Mouse (Mus musculus): ENCODE results near the gene Hnrnpab.

Hnrnpab gene

GRCm38 (mm10) chr11:51606447-51607095 lies at the start of gene Hnrnpab:
Gene Hnrnpab (minus strand): TSS chr11:51606847.
- no peak for DNase-seq (ENCODE audit: extremely low read depth, low read depth, low spot score)

GRCm38 (mm10) chr11:51654891-51655290 lies 48.2 kb upstream of the Hnrnpab start:
- DNase-seq (ENCODE audit: extremely low read depth, low read depth, low spot score): no peak

- no peak for DNase-seq (ENCODE audit: extremely low read depth, low read depth, low spot score)
Measured at GRCm38 (mm10) chr11:51653736-51654135, 47.1 kb upstream of the Hnrnpab start.

- DNase-seq (ENCODE audit: extremely low read depth, low read depth, low spot score): no peak
Measured at GRCm38 (mm10) chr11:51652889-51653418, 46.3 kb upstream of the Hnrnpab start.

- no peak for DNase-seq (ENCODE audit: extremely low read depth, low read depth, low spot score)
Measured at GRCm38 (mm10) chr11:51650691-51651515, 44.3 kb upstream of the Hnrnpab start, which contains the start of the genes N4bp3 and D930048N14Rik. Gene N4bp3 (minus strand): TSS chr11:51650842. Gene D930048N14Rik (plus strand): TSS chr11:51650954.

- DNase-seq (ENCODE audit: extremely low read depth, low read depth, low spot score): no peak
Measured at GRCm38 (mm10) chr11:51650261-51650660, 43.6 kb upstream of the Hnrnpab start.

GRCm38 (mm10) chr11:51649889-51650199 lies 43.2 kb upstream of the Hnrnpab start:
- no peak for DNase-seq (ENCODE audit: extremely low read depth, low read depth, low spot score)

- no peak for DNase-seq (ENCODE audit: extremely low read depth, low read depth, low spot score)
Measured at GRCm38 (mm10) chr11:51649111-51649888, 42.7 kb upstream of the Hnrnpab start.

GRCm38 (mm10) chr11:51648566-51648965 lies 41.9 kb upstream of the Hnrnpab start:
- DNase-seq (ENCODE audit: extremely low read depth, low read depth, low spot score): no peak

GRCm38 (mm10) chr11:51646751-51647667 lies 40.4 kb upstream of the Hnrnpab start:
- no peak for DNase-seq (ENCODE audit: extremely low read depth, low read depth, low spot score)

GRCm38 (mm10) chr11:51646245-51646644 lies 39.6 kb upstream of the Hnrnpab start:
- no peak for DNase-seq (ENCODE audit: extremely low read depth, low read depth, low spot score)

- no peak for DNase-seq (ENCODE audit: extremely low read depth, low read depth, low spot score)
Measured at GRCm38 (mm10) chr11:51645293-51645692, 38.6 kb upstream of the Hnrnpab start.

GRCm38 (mm10) chr11:51644217-51644616 lies 37.6 kb upstream of the Hnrnpab start:
- DNase-seq (ENCODE audit: extremely low read depth, low read depth, low spot score): no peak

GRCm38 (mm10) chr11:51643761-51644160 lies 37.1 kb upstream of the Hnrnpab start:
- DNase-seq (ENCODE audit: extremely low read depth, low read depth, low spot score): no peak

- DNase-seq (ENCODE audit: extremely low read depth, low read depth, low spot score): no peak
Measured at GRCm38 (mm10) chr11:51643202-51643601, 36.6 kb upstream of the Hnrnpab start.

- no peak for DNase-seq (ENCODE audit: extremely low read depth, low read depth, low spot score)
Measured at GRCm38 (mm10) chr11:51640748-51641147, 34.1 kb upstream of the Hnrnpab start.

GRCm38 (mm10) chr11:51638497-51638896 lies 31.9 kb upstream of the Hnrnpab start:
- no peak for DNase-seq (ENCODE audit: extremely low read depth, low read depth, low spot score)

GRCm38 (mm10) chr11:51637971-51638414 lies 31.3 kb upstream of the Hnrnpab start:
- no peak for DNase-seq (ENCODE audit: extremely low read depth, low read depth, low spot score)

GRCm38 (mm10) chr11:51636323-51636684 lies 29.7 kb upstream of the Hnrnpab start:
- no peak for DNase-seq (ENCODE audit: extremely low read depth, low read depth, low spot score)
